Mouse (Mus musculus) embryonic facial prominence, embryonic 14.5 days (tissue): Measurements from ENCODE around the gene Sap30bp. TPM values are rescaled to one million over a fixed set of nuclear protein-coding genes. Genes with fewer than 3 reads are reported as not detected.

Experiments used
- ATAC-seq: fragments of 200-750 bp; cut with Nextera tagmentation; 2 replicates; pipeline ENCODE4 v1.8.0; 2017; ENCODE audit warnings: low read depth, moderate number of reproducible peaks, moderate TSS enrichment
- DNase-seq: peaks from one replicate; pipeline ENCODE4 v3.0.0-alpha.2; 2015; ENCODE audit warnings: low spot score
- H3K27ac ChIP-seq: fragments of 300-500 bp; sonication (generic); replicated peaks from 2 replicates; pipeline ENCODE4 v1.5.1; 2014; ENCODE audit warnings: low read depth, mild to moderate bottlenecking, low read length, moderate library complexity
- H3K27me3 ChIP-seq: fragments of 300-500 bp; sonication (generic); replicated peaks from 2 replicates; pipeline ENCODE4 v1.6.1; 2014; ENCODE audit warnings: low read length; ENCODE audit not compliant: control insufficient read depth, insufficient read depth
- H3K36me3 ChIP-seq: fragments of 300-500 bp; sonication (generic); 2 replicates; pipeline ENCODE4 v1.6.1; 2014; ENCODE audit warnings: low read length, mixed read lengths; ENCODE audit not compliant: control insufficient read depth, insufficient read depth
- H3K4me1 ChIP-seq: fragments of 300-500 bp; sonication (generic); 2 replicates; pipeline ENCODE4 v1.6.1; 2014; ENCODE audit warnings: antibody characterized with exemption, low read length; ENCODE audit not compliant: control insufficient read depth, insufficient read depth
- H3K4me2 ChIP-seq: fragments of 300-500 bp; sonication (generic); 2 replicates; pipeline ENCODE4 v1.6.1; 2014; ENCODE audit warnings: low read depth, mild to moderate bottlenecking, low read length, moderate library complexity, mixed read lengths
- H3K4me3 ChIP-seq: fragments of 300-500 bp; sonication (generic); 2 replicates; pipeline ENCODE4 v1.5.1; 2014; ENCODE audit warnings: low read depth, mild to moderate bottlenecking, low read length
- H3K9ac ChIP-seq: fragments of 300-500 bp; sonication (generic); 2 replicates; pipeline ENCODE4 v1.6.1; 2014; ENCODE audit warnings: low read depth, mild to moderate bottlenecking, low read length, moderate library complexity, mixed read lengths
- H3K9me3 ChIP-seq: fragments of 300-500 bp; sonication (generic); 2 replicates; pipeline ENCODE4 v1.6.1; 2016; ENCODE audit warnings: low read length; ENCODE audit not compliant: control insufficient read depth
- WGBS: fragments of 180-500 bp; shearing (Covaris S2); extraction: QIAGEN DNeasy Blood & Tissue Kit; methylation state at CpG from one replicate; pipeline ENCODE4 v1.1.7; 2014; 5-methylcytosine and 5-hydroxymethylcytosine counted together
- polyA plus RNA-seq: library from polyadenylated mRNA; unstranded; fragments of >200 nt; fragmentation: Nextera tagmentation; extraction: Ambion mirVana; gene quantifications from 2 replicates; pipeline ENCODE4 v1.2.1, GENCODE M21; 2014

Sap30bp gene
- polyA plus RNA-seq, 1 experiment from 2014 or later: 30.2 TPM

DNA sequence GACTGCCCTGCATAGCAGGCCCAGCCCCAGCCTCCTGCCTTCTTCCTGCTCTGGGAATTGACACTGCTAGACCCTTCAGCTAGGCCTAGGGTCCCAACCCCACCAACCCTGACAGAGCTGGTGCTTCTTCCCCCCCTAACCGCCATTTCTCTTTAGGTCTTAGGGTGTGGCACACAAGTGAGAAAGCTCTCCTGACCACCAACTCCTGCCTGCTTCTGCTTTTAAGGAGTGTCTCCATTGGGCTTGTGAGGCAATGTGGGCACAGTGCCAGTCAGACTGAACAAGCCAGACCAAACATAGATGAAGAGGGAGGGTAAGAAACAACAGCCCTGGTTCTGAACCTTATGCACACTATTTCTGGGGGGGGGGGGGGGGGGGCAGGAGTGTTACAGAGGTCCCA is 30.3 kb upstream of the Sap30bp start:
- Histone ChIP-seq H3K36me3 (0 out of 2 replicates have a peak, but pooled peaks cover 4% of the 10 kb centered on the region), H3K4me1 (peaks cover 36% of the 10 kb centered on the region), H3K4me3 (no peak overlapping the region), H3K9me3 (no peaks in the 10 kb centered on the region), H3K27ac (peak overlapping the region; percentile 50), H3K9ac (no peak overlapping the region), H3K4me2 (0 out of 2 replicates have a peak overlapping the region, but pooled peaks have one; percentile 0), H3K27me3 (no peaks in the 10 kb centered on the region)
- DNase-seq (peak; percentile 52), ATAC-seq (no peak)
- 74% methylated on average over 1 of the region's 1 CpGs for WGBS

DNA sequence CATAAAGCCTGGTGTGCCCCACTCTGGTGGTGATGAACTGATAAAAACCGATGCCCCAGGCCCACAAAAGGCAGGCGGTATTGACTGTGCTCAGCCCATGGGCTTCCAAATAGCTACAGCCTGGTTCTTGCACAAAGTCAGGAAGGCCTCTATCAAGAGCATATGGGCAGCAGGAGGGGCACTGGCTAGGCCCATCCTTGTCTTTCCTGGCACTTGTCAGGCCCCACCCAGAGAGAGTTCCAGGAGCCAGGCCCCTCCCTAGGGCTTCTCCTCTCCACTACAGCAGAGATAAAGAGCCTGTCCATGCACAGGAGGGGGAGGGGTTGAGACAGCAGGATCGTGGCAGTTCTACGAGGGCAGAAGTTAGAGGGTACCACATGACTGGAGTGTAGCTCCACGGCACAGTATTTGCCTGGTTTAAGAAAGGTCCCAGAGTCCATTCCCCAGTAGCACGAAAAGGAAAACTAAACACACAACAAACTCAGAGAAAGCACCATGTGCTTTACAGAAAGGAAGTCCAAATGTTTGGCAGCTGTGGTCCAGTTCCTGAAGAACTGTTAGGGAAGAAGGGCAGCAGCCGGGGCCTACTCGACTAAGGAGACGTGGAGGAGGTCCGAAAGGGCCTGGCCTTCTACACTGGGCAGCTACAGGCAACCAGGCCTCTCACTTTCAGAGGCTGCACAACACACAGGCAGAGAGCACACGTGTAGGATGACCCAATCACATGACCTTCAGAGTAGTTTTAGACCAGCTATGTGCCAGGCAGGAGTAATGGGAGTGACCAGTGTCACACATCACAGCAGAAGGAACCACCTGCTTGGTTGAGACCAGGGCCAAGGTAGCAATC is 29.5 kb upstream of the Sap30bp start:
- Histone ChIP-seq H3K36me3 (peaks cover 10% of the 10 kb centered on the region; the same call in 1 of the 2 replicates), H3K4me3 (no peak overlapping the region), H3K4me1 (peaks cover 36% of the 10 kb centered on the region), H3K27ac (0 out of 2 replicates have a peak overlapping the region, but pooled peaks have one; percentile 36), H3K27me3 (no peaks in the 10 kb centered on the region), H3K9ac (no peak overlapping the region), H3K9me3 (no peaks in the 10 kb centered on the region), H3K4me2 (no peak overlapping the region)
- DNase-seq: peak; percentile 44
- 73% methylated on average over 11 of the region's 11 CpGs for WGBS
- ATAC-seq: no peak

GRCm38 (mm10) chr11:115904231-115904955 is 28.7 kb upstream of the Sap30bp start:
- Histone ChIP-seq H3K9ac (no peak overlapping the region; the same call in 1 of the 2 replicates), H3K4me3 (no peak overlapping the region), H3K27me3 (no peaks in the 10 kb centered on the region), H3K36me3 (peaks cover 10% of the 10 kb centered on the region; the same call in 1 of the 2 replicates), H3K9me3 (no peaks in the 10 kb centered on the region), H3K27ac (peak overlapping the region; percentile 62), H3K4me2 (no peak overlapping the region; the same call in 1 of the 2 replicates), H3K4me1 (peaks cover 36% of the 10 kb centered on the region)
- ATAC-seq (peak; percentile 14; the same call in 1 of the 2 replicates), DNase-seq (peak; percentile 71)
- 69% methylated on average over 8 of the region's 8 CpGs for WGBS

DNA sequence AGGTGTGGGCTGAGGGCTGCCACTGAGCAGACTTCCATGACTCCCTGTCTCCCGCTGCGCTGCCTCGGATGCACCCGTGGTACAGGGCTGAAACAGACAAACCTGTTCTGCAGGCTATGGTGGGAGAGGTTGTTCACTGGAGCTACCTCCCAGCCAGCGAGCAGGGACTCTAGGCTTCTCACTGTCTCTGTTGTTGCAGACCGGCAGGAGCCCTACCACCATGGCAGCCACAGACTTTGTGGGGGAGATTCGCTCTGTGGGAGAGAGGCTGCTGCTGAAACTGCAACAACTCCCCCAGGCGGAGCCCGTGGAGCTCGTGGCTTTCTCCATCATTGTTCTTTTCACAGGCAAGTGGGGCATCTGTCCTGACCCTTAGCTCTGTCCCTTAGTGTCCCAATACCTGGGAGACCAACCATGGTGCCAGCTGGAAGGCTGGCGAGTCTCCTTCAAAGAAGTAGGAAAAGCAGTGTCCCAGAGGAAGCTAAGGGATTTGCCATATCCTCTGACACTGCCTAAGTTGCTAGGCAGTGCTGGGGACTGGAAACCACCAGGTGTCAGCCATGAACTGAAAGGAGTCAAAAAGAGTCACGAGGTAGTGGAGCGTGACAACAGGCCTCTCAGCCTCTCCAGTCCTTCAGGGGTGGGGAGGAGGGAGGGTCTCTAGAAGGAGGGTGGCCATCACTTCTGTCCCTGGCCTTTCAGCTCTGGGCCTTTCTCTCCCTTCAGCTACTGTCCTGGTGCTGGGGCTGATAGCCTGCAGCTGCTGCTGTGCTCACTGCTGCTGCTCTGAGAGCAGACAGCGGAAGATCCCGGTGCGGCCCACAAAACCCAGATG is 27.9 kb upstream of the Sap30bp start:
- Histone ChIP-seq H3K9me3 (no peaks in the 10 kb centered on the region), H3K36me3 (peaks cover 10% of the 10 kb centered on the region; the same call in 1 of the 2 replicates), H3K27me3 (no peaks in the 10 kb centered on the region), H3K27ac (peak overlapping the region; percentile 62), H3K9ac (peak overlapping the region; percentile 41), H3K4me2 (peak overlapping the region; percentile 5; the same call in 1 of the 2 replicates), H3K4me1 (peaks cover 29% of the 10 kb centered on the region), H3K4me3 (no peak overlapping the region)
- ATAC-seq (peak; percentile 79), DNase-seq (peak; percentile 86)
- WGBS: 39% methylated on average over 15 of the region's 16 CpGs

- ATAC-seq (no peak), DNase-seq (no peak)
- peaks cover 11% of the 10 kb centered on the region; the same call in 1 of the 2 replicates for H3K36me3 ChIP-seq
- H3K4me2 ChIP-seq: no peak overlapping the region
- no peaks in the 10 kb centered on the region for H3K27me3 ChIP-seq
- H3K9me3 ChIP-seq: no peaks in the 10 kb centered on the region
- no peak overlapping the region for H3K4me3 ChIP-seq
- H3K9ac ChIP-seq: no peak overlapping the region
- no peak overlapping the region; the same call in 1 of the 2 replicates for H3K27ac ChIP-seq
- peaks cover 26% of the 10 kb centered on the region for H3K4me1 ChIP-seq
- 74% methylated on average over 3 of the region's 3 CpGs for WGBS
These were observed 27.0 kb upstream of the Sap30bp start for GRCm38 (mm10) chr11:115906116-115906515.

DNA sequence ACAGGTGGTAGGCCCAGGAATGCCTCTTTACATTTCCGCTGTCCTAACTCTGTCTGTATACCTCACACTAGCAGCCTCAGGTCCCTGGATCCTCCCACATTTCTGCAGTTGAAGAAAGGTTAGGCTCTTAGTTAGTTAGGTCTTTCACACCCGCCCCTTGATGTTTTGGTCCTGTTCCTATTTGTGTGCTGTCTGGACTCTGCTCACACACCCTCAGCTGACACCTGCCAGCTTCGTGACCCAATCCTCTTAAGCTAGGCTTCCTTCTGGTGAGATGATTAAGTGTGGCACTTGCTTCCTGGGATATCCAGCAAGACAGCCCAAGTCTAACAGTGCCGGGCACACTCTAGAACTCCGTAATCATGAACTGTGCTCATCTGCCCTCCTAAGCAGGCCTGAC is 26.6 kb upstream of the Sap30bp start:
- Histone ChIP-seq H3K9ac (no peak overlapping the region), H3K4me2 (no peak overlapping the region), H3K9me3 (no peaks in the 10 kb centered on the region), H3K27me3 (no peaks in the 10 kb centered on the region), H3K27ac (no peak overlapping the region), H3K36me3 (peaks cover 14% of the 10 kb centered on the region; the same call in 1 of the 2 replicates), H3K4me1 (peaks cover 23% of the 10 kb centered on the region), H3K4me3 (no peak overlapping the region)
- 92% methylated on average over 5 of the region's 5 CpGs for WGBS
- no peak for ATAC-seq
- no peak for DNase-seq

- ATAC-seq (peak; percentile 44; the same call in 1 of the 2 replicates), DNase-seq (peak; percentile 29)
- H3K4me3 ChIP-seq: no peak overlapping the region
- H3K4me1 ChIP-seq: no peaks in the 10 kb centered on the region
- peak overlapping the region; percentile 15; the same call in 1 of the 2 replicates for H3K27ac ChIP-seq
- H3K9me3 ChIP-seq: no peaks in the 10 kb centered on the region
- WGBS: 91% methylated on average over 5 of the region's 5 CpGs
- H3K4me2 ChIP-seq: no peak overlapping the region
- H3K36me3 ChIP-seq: peaks cover 35% of the 10 kb centered on the region; the same call in 1 of the 2 replicates
- H3K27me3 ChIP-seq: no peaks in the 10 kb centered on the region
- no peak overlapping the region for H3K9ac ChIP-seq
These were observed 21.9 kb upstream of the Sap30bp start for GRCm38 (mm10) chr11:115911134-115911561.
